Mouse (Mus musculus): ENCODE measurements around the gene Pafah1b1. TPM values are rescaled to one million over a fixed set of nuclear protein-coding genes. Genes with fewer than 3 reads are reported as not detected.

The Pafah1b1 gene
- total RNA-seq, 1 experiment: 64.6 TPM

- Histone ChIP-seq H3K27ac (ENCODE audit: insufficient read depth, low read depth, low read length, poor library complexity, severe bottlenecking) (no peak overlapping the region), H3K9ac (ENCODE audit: insufficient read depth, low read depth, low read length, poor library complexity, severe bottlenecking) (no peak overlapping the region), H3K4me1 (ENCODE audit: control insufficient read depth in 2 of 2, insufficient read depth in 2 of 2, low read length in 2 of 2, poor library complexity in 1 of 2) (peaks cover 0 to 3% of the 10 kb centered on the region in 2 experiments; a peak in 1 of 4 replicates), H3K36me3 (ENCODE audit: control insufficient read depth, insufficient read depth, low read length, poor library complexity, severe bottlenecking) (no peaks in the 10 kb centered on the region), H3K9me3 (ENCODE audit: control insufficient read depth, insufficient read depth, low read depth, low read length) (no peaks in the 10 kb centered on the region), H3K4me3 (ENCODE audit: insufficient read depth in 1 of 2, low read depth in 1 of 2, low read length in 2 of 2, poor library complexity in 1 of 2, severe bottlenecking in 1 of 2) (no peak overlapping the region)
- in situ Hi-C loops (cut with MboI; ENCODE audit: low sequenced_read_pairs in 2 of 2, unreplicated experiment in 2 of 2): no loop called here
- no peak for DNase-seq (ENCODE audit: low read depth, low spot score)
- no peak for TF ChIP-seq MAFK (IDR thresholded peaks at IDR 0.05; ENCODE audit: insufficient read depth, low read depth, low read length)
- no peak for TF ChIP-seq ZNF384 (IDR thresholded peaks at IDR 0.05; ENCODE audit: low read depth, low read length)
- no peak for TF ChIP-seq CHD2 (IDR thresholded peaks at IDR 0.05; ENCODE audit: low read depth, low read length)
- no peak for TF ChIP-seq ZC3H11A (IDR thresholded peaks at IDR 0.05; ENCODE audit: borderline replicate concordance, low read depth, low read length)
- no peak for TF ChIP-seq HCFC1 (IDR thresholded peaks at IDR 0.05; ENCODE audit: borderline replicate concordance, insufficient read depth, low read length)
Measured at GRCm38 (mm10) chr11:74734917-74735316, 10.4 kb upstream of the Pafah1b1 start.

DNA sequence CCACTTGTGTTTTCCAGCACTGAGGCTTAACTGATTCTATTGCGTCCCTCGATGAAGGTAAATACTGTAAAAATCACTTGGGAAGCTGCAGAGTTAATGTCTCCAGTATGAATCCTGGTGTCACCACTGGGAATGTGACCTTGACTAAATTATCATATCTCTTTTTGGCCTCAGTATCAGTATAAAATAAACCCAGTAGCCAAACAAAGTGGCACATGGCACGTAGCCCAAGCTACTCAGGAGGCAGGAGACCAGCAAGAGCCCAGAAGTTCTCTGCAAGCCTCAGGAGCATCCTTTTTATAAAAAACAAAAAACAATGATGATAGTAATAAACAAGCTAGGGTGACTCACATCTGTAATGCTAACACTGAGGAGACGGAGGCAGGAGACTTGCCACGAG is 711 bp upstream of the Pafah1b1 start:
- no peak for TF ChIP-seq ZNF384 (IDR thresholded peaks at IDR 0.05; ENCODE audit: low read depth, low read length)
- TF ChIP-seq MAFK (IDR thresholded peaks at IDR 0.05; ENCODE audit: insufficient read depth, low read depth, low read length): no peak
- no peak for TF ChIP-seq ZC3H11A (IDR thresholded peaks at IDR 0.05; ENCODE audit: borderline replicate concordance, low read depth, low read length)
- no peak for TF ChIP-seq HCFC1 (IDR thresholded peaks at IDR 0.05; ENCODE audit: borderline replicate concordance, insufficient read depth, low read length)
- TF ChIP-seq CHD2 (IDR thresholded peaks at IDR 0.05; ENCODE audit: low read depth, low read length): no peak
- in situ Hi-C loops (cut with MboI; ENCODE audit: low sequenced_read_pairs in 2 of 2, unreplicated experiment in 2 of 2): no loop called here
- H3K9me3 ChIP-seq (ENCODE audit: control insufficient read depth, insufficient read depth, low read depth, low read length): no peaks in the 10 kb centered on the region
- H3K27ac ChIP-seq (ENCODE audit: insufficient read depth, low read depth, low read length, poor library complexity, severe bottlenecking): no peak overlapping the region; the same call in 1 of the 2 replicates
- no peak overlapping the region; the same call in 1 of the 2 replicates for H3K9ac ChIP-seq (ENCODE audit: insufficient read depth, low read depth, low read length, poor library complexity, severe bottlenecking)
- no peaks in the 10 kb centered on the region for H3K36me3 ChIP-seq (ENCODE audit: control insufficient read depth, insufficient read depth, low read length, poor library complexity, severe bottlenecking)
- peak overlapping the region in 1 of 2 experiments; percentile 99; a peak in 1 of 4 replicates for H3K4me3 ChIP-seq (ENCODE audit: insufficient read depth in 1 of 2, low read depth in 1 of 2, low read length in 2 of 2, poor library complexity in 1 of 2, severe bottlenecking in 1 of 2)
- H3K4me1 ChIP-seq (ENCODE audit: control insufficient read depth in 2 of 2, insufficient read depth in 2 of 2, low read length in 2 of 2, poor library complexity in 1 of 2): peaks cover 1 to 16% of the 10 kb centered on the region in 2 experiments; a peak in 3 of 4 replicates
- DNase-seq (ENCODE audit: low read depth, low spot score): no peak

- TF ChIP-seq CHD2 (IDR thresholded peaks at IDR 0.05; ENCODE audit: low read depth, low read length) (no peak), HCFC1 (IDR thresholded peaks at IDR 0.05; ENCODE audit: borderline replicate concordance, insufficient read depth, low read length) (peak; percentile 47; the same call in 1 of the 2 replicates), MAFK (IDR thresholded peaks at IDR 0.05; ENCODE audit: insufficient read depth, low read depth, low read length) (0 out of 2 replicates have a peak, but pooled peaks have one; percentile 20)
- Histone ChIP-seq H3K4me3 (ENCODE audit: insufficient read depth in 1 of 2, low read depth in 1 of 2, low read length in 2 of 2, poor library complexity in 1 of 2, severe bottlenecking in 1 of 2) (peak overlapping the region; percentile 89 to 99), H3K9me3 (ENCODE audit: control insufficient read depth, insufficient read depth, low read depth, low read length) (no peaks in the 10 kb centered on the region), H3K9ac (ENCODE audit: insufficient read depth, low read depth, low read length, poor library complexity, severe bottlenecking) (peak overlapping the region; percentile 97), H3K4me1 (ENCODE audit: control insufficient read depth in 2 of 2, insufficient read depth in 2 of 2, low read length in 2 of 2, poor library complexity in 1 of 2) (peaks cover 1 to 19% of the 10 kb centered on the region in 2 experiments; a peak in 3 of 4 replicates), H3K27ac (ENCODE audit: insufficient read depth, low read depth, low read length, poor library complexity, severe bottlenecking) (peak overlapping the region; percentile 98), H3K36me3 (ENCODE audit: control insufficient read depth, insufficient read depth, low read length, poor library complexity, severe bottlenecking) (no peaks in the 10 kb centered on the region)
- in situ Hi-C loops (cut with MboI; ENCODE audit: low sequenced_read_pairs in 2 of 2, unreplicated experiment in 2 of 2): no loop called here
- DNase-seq (ENCODE audit: low read depth, low spot score): peak; percentile 86
Measured at GRCm38 (mm10) chr11:74723357-74724234, 874 bp downstream of the Pafah1b1 start.

DNA sequence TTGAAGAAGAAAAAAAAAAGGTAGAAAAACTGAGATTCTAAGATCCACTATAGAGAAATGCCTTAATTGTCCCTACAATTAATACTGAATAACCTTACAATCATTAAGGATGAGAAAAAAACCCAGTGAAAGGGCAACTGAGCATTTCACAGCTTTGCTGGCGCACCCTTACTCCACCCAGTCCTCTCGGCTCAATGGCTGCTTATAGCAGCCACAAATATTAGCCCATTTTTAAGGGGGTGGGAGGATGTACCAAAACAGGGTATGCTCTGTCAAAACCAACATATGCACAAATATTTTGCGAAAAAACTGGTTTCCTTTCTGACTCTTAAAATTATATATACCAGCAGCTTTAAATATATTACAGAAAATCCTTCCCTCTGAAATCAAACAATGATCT is 2.5 kb downstream of the Pafah1b1 start:
- no peak for DNase-seq (ENCODE audit: low read depth, low spot score)
- TF ChIP-seq CHD2 (IDR thresholded peaks at IDR 0.05; ENCODE audit: low read depth, low read length): no peak
- TF ChIP-seq ZC3H11A (IDR thresholded peaks at IDR 0.05; ENCODE audit: borderline replicate concordance, low read depth, low read length): no peak
- TF ChIP-seq HCFC1 (IDR thresholded peaks at IDR 0.05; ENCODE audit: borderline replicate concordance, insufficient read depth, low read length): no peak
- no peak for TF ChIP-seq MAFK (IDR thresholded peaks at IDR 0.05; ENCODE audit: insufficient read depth, low read depth, low read length)
- TF ChIP-seq ZNF384 (IDR thresholded peaks at IDR 0.05; ENCODE audit: low read depth, low read length): no peak
- Histone ChIP-seq H3K4me3 (ENCODE audit: insufficient read depth in 1 of 2, low read depth in 1 of 2, low read length in 2 of 2, poor library complexity in 1 of 2, severe bottlenecking in 1 of 2) (peak overlapping the region in 1 of 2 experiments; percentile 99; a peak in 2 of 4 replicates), H3K4me1 (ENCODE audit: control insufficient read depth in 2 of 2, insufficient read depth in 2 of 2, low read length in 2 of 2, poor library complexity in 1 of 2) (peaks cover 1 to 19% of the 10 kb centered on the region in 2 experiments; a peak in 3 of 4 replicates), H3K36me3 (ENCODE audit: control insufficient read depth, insufficient read depth, low read length, poor library complexity, severe bottlenecking) (no peaks in the 10 kb centered on the region), H3K9ac (ENCODE audit: insufficient read depth, low read depth, low read length, poor library complexity, severe bottlenecking) (no peak overlapping the region), H3K27ac (ENCODE audit: insufficient read depth, low read depth, low read length, poor library complexity, severe bottlenecking) (no peak overlapping the region), H3K9me3 (ENCODE audit: control insufficient read depth, insufficient read depth, low read depth, low read length) (no peaks in the 10 kb centered on the region)
- in situ Hi-C loops (cut with MboI; ENCODE audit: low sequenced_read_pairs in 2 of 2, unreplicated experiment in 2 of 2): no loop called here

Data from ES-E14 (cell line).